Mouse (Mus musculus): ENCODE results near the gene Ankdd1b. TPM values are rescaled to one million over a fixed set of nuclear protein-coding genes. Genes with fewer than 3 reads are reported as not detected.

The Ankdd1b gene
- polyA plus RNA-seq, 1 experiment = not detected

DNA sequence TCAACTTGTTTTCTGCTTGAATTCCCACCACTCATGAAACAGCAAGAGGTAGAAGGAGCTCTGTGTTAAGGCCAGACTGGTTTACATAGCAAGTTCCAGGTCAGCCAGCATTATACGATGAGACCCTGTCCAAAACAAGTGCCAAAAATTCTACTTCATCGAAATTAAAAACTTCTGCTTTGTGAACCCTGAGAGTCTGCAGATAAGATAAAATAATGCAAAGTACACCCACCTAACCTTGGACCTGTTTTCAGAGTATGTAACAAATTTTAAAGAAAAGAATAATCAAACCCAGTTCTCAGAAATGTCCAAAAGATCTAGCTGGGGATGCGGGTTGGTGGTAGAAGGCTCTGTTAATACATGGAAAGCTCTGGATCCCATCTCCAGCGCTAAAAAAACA lies 12.4 kb downstream of the Ankdd1b start:
- peaks cover 2% of the 10 kb centered on the region; the same call in 1 of the 2 replicates for H3K4me1 ChIP-seq (ENCODE audit: control insufficient read depth, insufficient read depth, low read length)
- H3K27ac ChIP-seq (ENCODE audit: insufficient read depth, low read depth, low read length) = no peak overlapping the region
- TF ChIP-seq CTCF (IDR thresholded peaks at IDR 0.05; ENCODE audit: low read depth, low read length) = no peak
- no peak for TF ChIP-seq POLR2A (IDR thresholded peaks at IDR 0.05; ENCODE audit: borderline replicate concordance, low read depth, low read length)
- H3K4me3 ChIP-seq (ENCODE audit: insufficient read depth, low read length) = no peak overlapping the region

DNA sequence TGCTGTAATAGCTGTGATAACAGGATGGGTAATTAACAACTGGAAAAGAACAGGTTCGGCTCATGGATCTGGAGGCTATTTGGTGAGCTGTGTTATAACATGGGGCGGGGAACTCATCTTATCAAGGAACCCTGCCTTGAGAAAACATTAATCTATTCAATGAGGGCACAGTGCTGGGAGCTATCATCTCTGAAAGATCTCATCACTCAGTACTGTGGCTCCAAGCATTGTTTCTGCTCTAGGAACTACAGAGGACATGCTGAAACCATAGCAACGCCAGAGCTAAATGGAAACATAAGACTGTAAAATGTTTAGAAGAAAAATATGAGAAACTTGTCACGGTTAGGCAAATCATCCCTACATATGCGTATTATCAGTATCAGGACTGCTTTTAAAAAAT lies 13.0 kb downstream of the Ankdd1b start:
- Histone ChIP-seq H3K4me3 (ENCODE audit: insufficient read depth, low read length) (no peak overlapping the region), H3K27ac (ENCODE audit: insufficient read depth, low read depth, low read length) (no peak overlapping the region), H3K4me1 (ENCODE audit: control insufficient read depth, insufficient read depth, low read length) (peaks cover 2% of the 10 kb centered on the region; the same call in 1 of the 2 replicates)
- TF ChIP-seq CTCF (IDR thresholded peaks at IDR 0.05; ENCODE audit: low read depth, low read length) = no peak
- TF ChIP-seq POLR2A (IDR thresholded peaks at IDR 0.05; ENCODE audit: borderline replicate concordance, low read depth, low read length) = no peak

DNA sequence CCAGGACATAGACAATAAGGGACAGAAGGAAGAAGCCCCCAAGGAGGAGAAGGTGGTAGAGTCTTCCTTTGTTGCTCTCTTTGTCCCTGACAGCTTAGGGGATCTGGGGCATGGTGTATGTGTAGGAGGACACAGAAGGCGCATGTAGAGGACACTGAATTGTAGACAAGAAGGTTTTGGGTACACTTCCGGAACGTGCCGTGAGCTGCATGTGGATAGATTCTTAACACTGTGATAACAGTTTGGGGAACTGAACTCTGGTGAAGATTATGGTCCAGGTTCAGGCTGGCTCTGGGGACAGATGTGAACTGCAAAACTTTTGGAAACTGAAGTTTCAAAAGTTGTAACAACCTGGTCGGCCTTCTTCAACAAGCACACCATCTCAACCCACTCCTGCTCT lies 13.4 kb downstream of the Ankdd1b start:
- H3K4me1 ChIP-seq (ENCODE audit: control insufficient read depth, insufficient read depth, low read length) = peaks cover 2% of the 10 kb centered on the region; the same call in 1 of the 2 replicates
- no peak overlapping the region for H3K4me3 ChIP-seq (ENCODE audit: insufficient read depth, low read length)
- no peak overlapping the region for H3K27ac ChIP-seq (ENCODE audit: insufficient read depth, low read depth, low read length)
- TF ChIP-seq CTCF (IDR thresholded peaks at IDR 0.05; ENCODE audit: low read depth, low read length) = no peak
- no peak for TF ChIP-seq POLR2A (IDR thresholded peaks at IDR 0.05; ENCODE audit: borderline replicate concordance, low read depth, low read length)

DNA sequence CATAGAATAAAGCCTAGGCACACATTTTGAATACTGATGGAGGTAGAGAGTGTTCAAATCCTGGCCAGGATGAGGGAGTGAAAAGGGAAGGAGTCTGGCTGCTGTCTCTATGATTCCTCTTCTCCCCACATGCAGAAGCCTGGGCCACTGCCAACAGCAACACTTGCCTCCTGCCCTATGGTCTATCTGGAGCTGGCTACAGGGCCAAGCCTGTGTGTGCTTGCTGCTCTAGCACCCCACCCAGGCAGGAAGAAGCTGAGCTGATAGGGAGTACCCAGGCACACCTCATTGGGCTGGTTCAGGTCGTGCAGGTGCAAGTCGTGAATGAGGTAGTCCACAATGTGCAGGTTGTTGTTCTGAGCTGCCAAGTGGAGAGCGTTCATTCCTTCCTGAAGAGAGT lies 16.7 kb downstream of the Ankdd1b start:
- TF ChIP-seq POLR2A (IDR thresholded peaks at IDR 0.05; ENCODE audit: borderline replicate concordance, low read depth, low read length) (no peak), CTCF (IDR thresholded peaks at IDR 0.05; ENCODE audit: low read depth, low read length) (no peak)
- H3K4me3 ChIP-seq (ENCODE audit: insufficient read depth, low read length) = no peak overlapping the region
- peaks cover 2% of the 10 kb centered on the region; the same call in 1 of the 2 replicates for H3K4me1 ChIP-seq (ENCODE audit: control insufficient read depth, insufficient read depth, low read length)
- no peak overlapping the region for H3K27ac ChIP-seq (ENCODE audit: insufficient read depth, low read depth, low read length)

DNA sequence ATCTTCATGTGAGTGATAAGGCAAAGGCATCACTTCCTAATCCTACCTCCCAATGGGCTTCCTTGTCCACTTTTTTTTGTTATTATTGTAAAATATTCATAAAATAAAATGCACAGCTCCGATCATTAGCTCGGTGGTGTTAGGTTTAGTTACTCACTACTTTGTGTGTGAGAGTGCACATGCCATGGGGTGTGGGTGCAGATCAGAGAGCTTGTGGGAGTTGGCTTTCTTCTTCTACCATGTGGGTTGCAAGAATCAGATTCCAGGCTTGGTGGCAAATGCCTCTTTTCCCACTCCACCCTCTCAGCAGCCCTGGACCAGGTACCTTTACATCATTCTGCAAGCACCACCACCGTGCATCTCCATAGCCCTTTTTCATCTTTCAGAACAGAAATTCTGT lies 18.4 kb downstream of the Ankdd1b start:
- TF ChIP-seq CTCF (IDR thresholded peaks at IDR 0.05; ENCODE audit: low read depth, low read length) = no peak
- no peak for TF ChIP-seq POLR2A (IDR thresholded peaks at IDR 0.05; ENCODE audit: borderline replicate concordance, low read depth, low read length)
- H3K4me1 ChIP-seq (ENCODE audit: control insufficient read depth, insufficient read depth, low read length) = peaks cover 2% of the 10 kb centered on the region; the same call in 1 of the 2 replicates
- H3K27ac ChIP-seq (ENCODE audit: insufficient read depth, low read depth, low read length) = no peak overlapping the region
- no peak overlapping the region for H3K4me3 ChIP-seq (ENCODE audit: insufficient read depth, low read length)

DNA sequence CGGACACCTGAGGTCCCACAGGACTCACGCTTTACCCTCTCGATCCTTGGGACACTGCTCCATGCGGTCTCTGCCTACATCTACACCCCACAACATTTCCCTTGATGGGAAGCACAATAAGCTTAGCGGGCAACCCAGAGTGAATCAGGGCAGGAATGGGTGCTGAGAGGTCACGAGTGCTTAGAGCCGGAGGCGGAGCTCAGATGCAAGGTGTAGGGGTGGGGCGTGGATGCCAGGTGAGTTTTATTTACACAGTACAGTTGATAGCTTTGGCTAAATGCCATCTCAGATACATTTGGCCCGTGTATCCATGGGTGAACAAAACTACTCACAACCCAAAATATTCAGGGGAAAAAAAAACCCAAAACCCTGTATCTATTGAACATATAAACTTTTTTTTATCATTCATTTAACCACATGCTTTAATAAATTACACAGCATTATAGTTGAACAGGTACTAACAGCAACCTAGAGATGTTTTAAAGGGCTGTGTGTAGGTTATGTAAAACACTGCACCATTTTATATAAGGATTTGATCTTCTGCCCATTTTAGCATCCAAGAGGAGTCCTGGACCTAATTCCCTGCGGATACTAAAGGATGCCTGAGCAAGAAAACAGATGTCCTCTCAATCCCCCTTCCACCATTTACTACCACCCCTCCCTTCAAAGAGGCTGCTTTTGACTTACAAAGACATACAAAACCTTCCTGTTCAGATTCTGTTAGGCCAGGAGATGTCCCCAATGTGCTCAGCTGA lies 19.4 kb downstream of the Ankdd1b start:
- peaks cover 2% of the 10 kb centered on the region; the same call in 1 of the 2 replicates for H3K4me1 ChIP-seq (ENCODE audit: control insufficient read depth, insufficient read depth, low read length)
- H3K4me3 ChIP-seq (ENCODE audit: insufficient read depth, low read length) = no peak overlapping the region
- H3K27ac ChIP-seq (ENCODE audit: insufficient read depth, low read depth, low read length) = no peak overlapping the region
- TF ChIP-seq POLR2A (IDR thresholded peaks at IDR 0.05; ENCODE audit: borderline replicate concordance, low read depth, low read length) = no peak
- TF ChIP-seq CTCF (IDR thresholded peaks at IDR 0.05; ENCODE audit: low read depth, low read length) = no peak

DNA sequence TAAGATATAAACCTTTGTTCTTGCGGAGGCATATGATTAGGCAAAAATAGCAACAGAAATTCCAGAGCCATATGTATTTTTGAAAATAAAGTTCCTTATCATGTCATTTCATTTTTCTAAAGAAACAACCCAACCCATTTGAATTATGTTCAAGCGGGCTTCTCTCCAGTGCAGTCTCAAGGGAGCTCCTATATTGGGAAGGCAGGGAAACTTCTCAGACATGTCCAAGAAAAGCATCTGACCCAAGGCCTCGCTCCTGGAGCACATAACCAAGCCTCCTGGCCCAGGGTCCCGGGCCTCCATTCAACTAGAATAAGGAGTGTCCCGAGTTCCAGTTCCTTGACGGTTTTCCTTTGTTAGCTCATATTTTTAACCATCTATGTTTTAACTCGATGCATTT lies 20.1 kb downstream of the Ankdd1b start:
- Histone ChIP-seq H3K4me1 (ENCODE audit: control insufficient read depth, insufficient read depth, low read length) (peaks cover 2% of the 10 kb centered on the region; the same call in 1 of the 2 replicates), H3K27ac (ENCODE audit: insufficient read depth, low read depth, low read length) (no peak overlapping the region), H3K4me3 (ENCODE audit: insufficient read depth, low read length) (no peak overlapping the region)
- TF ChIP-seq CTCF (IDR thresholded peaks at IDR 0.05; ENCODE audit: low read depth, low read length) = no peak
- no peak for TF ChIP-seq POLR2A (IDR thresholded peaks at IDR 0.05; ENCODE audit: borderline replicate concordance, low read depth, low read length)

DNA sequence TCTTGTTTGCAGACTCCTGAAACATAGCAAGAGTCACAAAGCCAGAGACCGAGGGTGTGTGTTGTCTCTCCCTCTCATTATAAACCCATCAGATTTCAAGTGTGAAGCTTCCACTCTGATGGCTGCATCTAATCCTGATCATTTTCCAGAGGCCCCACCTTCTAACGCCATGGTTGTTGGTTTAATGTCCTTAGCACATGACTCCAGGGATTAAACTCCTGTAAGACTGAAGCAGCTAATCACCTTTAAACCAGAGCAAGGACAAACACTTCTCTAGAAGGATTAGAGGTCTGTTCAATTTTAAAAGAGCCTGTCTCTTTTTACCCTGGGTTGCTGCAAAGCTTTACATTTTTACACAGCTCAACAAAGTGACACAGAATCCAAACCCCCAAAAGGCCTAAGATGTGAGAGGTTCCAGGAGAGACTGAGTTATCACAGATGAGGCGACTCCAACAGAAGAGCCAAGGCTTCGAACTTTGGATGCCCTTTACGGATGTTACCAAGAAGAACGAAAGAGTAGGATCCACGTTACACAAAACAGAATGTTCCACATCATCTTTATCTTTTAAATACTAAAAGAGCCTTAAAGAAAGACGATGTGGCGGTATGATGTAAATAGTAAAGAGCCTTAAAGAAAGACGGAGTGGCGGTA lies 20.7 kb downstream of the Ankdd1b start:
- Histone ChIP-seq H3K4me1 (ENCODE audit: control insufficient read depth, insufficient read depth, low read length) (no peaks in the 10 kb centered on the region), H3K27ac (ENCODE audit: insufficient read depth, low read depth, low read length) (no peak overlapping the region), H3K4me3 (ENCODE audit: insufficient read depth, low read length) (no peak overlapping the region)
- TF ChIP-seq POLR2A (IDR thresholded peaks at IDR 0.05; ENCODE audit: borderline replicate concordance, low read depth, low read length) (no peak), CTCF (IDR thresholded peaks at IDR 0.05; ENCODE audit: low read depth, low read length) (no peak)

DNA sequence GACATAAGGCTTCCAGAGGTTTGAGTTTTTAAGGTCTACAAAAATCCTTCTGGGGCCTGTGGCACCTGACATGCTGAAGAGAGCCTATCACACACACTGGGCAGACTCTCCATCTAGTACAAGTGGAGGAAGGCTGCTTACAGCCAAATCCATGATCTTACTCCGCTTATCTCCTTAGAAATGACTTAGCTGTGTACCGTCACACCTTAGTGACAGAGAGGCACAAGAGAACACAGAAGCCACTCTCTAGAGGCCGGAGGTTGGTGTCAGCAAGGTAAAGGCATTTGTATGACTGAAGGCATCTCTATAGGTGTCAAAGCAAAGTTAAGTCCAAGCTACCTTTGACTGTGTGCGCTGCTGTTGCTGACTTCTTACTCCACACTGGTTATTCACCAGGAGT lies 30.6 kb downstream of the Ankdd1b start:
- H3K4me1 ChIP-seq (ENCODE audit: control insufficient read depth, insufficient read depth, low read length) = peaks cover 14% of the 10 kb centered on the region
- no peak overlapping the region for H3K4me3 ChIP-seq (ENCODE audit: insufficient read depth, low read length)
- no peak overlapping the region for H3K27ac ChIP-seq (ENCODE audit: insufficient read depth, low read depth, low read length)
- TF ChIP-seq CTCF (IDR thresholded peaks at IDR 0.05; ENCODE audit: low read depth, low read length) (no peak), POLR2A (IDR thresholded peaks at IDR 0.05; ENCODE audit: borderline replicate concordance, low read depth, low read length) (no peak)

DNA sequence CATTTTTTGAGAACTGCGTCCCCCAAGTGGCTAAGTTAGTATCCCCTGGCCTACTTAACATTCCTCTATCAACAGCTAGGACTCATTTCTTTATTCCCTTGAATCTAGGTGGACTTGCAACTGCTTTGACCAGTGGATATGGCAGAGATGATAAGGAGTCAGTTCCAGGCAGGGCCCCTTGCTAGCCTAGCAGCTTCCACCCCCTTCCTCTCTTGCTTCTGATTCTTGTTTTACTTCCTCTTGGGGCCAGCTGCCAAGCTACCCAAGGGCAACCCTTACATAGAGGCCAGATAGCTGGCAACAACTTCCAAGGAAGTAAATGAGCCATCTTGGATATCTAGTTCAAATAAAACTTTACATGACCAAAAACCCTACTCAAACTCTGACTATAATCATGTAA lies 34.1 kb downstream of the Ankdd1b start:
- H3K4me1 ChIP-seq (ENCODE audit: control insufficient read depth, insufficient read depth, low read length) = peaks cover 32% of the 10 kb centered on the region
- H3K4me3 ChIP-seq (ENCODE audit: insufficient read depth, low read length) = no peak overlapping the region
- TF ChIP-seq POLR2A (IDR thresholded peaks at IDR 0.05; ENCODE audit: borderline replicate concordance, low read depth, low read length) (no peak), CTCF (IDR thresholded peaks at IDR 0.05; ENCODE audit: low read depth, low read length) (no peak)
- H3K27ac ChIP-seq (ENCODE audit: insufficient read depth, low read depth, low read length) = peak overlapping the region; percentile 25

Measured in bone marrow macrophage, adult 2 months (primary cell).